Mouse (Mus musculus) MEL-GATA-1-ER (cell line): ENCODE measurements around the gene Sorbs2.

Experiments
- DNase-seq: peaks from one replicate; pipeline ENCODE4 v3.0.0-alpha.2; 2012; ENCODE audit warnings: low read depth; ENCODE audit errors: extremely low read depth

Gene Sorbs2

DNA sequence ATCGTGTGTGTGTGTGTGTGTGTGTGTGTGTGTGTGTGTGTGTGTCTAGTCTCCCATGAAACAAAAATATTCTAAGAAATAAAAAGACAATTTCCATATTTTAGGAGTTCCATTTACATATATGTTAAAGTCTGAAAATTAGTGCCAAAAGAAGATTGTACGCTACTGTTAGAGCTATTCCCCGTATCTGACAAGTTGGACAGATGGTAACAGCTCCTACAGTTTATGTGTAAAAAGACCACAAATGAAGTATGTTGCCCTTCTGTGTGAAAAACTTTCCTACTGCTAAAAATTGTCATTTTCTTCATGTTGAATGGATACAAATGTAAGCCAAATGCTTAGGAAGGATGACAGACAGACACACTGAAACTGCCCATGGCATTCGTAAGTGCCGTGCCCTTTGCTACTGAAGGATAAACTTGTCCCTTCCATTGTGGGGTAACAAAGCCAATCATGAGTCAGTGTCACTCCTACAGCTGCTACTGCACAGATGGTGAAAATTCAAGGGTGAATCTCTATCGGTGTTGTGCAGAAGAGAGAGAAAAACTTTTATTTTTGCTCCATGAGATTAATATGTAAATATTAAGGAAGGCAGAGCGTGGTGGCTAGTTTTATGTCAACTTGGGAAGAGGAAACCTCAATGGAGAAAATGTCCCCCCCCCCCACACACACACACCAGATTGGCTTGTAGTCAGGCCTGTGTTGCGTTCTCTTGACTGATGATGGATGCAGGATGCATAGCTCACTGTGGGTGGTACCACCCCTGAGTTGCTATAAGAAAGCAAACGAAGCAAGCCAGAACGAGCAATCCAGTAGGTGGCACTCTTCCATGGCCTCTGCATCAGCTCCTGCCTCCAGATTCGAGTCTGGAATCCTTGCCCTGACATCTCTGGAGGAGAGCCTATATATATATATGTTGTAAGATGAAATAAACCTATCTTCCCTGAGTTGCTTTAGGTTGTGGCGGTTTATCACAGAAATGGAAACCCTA lies 244.2 kb downstream of the Sorbs2 start:
- DNase-seq = no peak

DNA sequence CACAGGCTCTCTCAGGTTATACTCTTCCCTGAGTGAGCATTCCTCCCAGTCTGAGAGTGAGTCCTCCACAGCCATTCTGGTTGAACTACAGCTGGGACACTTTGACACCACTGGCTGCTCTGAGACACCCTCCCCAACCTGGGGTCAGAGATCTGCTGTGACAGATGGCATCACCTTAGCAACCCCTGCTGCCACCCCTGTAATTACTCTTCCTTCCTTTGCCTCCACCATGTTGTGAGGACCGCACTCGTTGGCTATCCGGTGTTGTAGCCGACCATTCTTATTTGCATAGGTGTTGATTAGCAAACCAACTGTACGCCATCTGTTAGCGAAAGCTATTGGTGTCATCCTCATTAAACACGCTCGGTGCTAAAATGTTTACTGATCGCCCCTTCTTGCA lies 247.9 kb downstream of the Sorbs2 start:
- no peak for DNase-seq

DNA sequence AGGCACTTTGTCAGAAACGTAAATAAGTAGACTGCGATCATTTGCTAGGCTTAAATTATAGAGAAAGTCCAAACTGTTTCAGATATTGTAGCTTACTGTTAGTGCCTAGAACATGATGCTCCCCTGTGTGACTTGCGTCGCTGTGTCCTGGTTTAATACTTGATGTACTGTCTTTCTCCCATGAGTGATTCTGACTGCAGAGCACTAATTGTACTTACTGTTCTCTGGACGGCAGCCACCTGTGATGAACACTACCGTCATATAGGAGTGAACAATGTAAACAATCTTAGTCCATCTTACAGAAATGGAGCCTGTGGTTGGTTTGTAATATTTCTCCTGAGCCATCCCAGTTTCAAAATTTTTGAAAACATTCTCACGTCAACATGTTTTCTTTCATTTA lies 248.4 kb downstream of the Sorbs2 start:
- DNase-seq = no peak

DNA sequence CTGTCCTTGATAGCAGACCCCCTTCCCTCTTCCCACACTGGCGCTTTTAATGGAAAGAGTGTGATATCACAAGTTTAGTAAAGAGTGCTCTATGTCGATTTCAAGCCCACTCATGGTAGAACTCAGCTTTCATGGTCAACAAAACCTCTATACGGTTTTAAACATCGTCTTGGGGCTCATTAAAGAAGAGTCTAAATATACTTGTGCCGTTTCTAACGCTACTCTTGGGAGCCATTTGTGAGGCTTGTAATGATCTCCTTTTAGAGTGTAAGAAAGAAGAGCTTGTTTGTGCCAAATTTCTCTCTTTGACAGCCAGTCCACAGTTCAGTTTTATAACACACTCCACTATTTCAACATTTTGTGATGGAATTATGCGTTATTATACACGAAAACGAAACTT lies 253.0 kb downstream of the Sorbs2 start:
- DNase-seq = no peak

DNA sequence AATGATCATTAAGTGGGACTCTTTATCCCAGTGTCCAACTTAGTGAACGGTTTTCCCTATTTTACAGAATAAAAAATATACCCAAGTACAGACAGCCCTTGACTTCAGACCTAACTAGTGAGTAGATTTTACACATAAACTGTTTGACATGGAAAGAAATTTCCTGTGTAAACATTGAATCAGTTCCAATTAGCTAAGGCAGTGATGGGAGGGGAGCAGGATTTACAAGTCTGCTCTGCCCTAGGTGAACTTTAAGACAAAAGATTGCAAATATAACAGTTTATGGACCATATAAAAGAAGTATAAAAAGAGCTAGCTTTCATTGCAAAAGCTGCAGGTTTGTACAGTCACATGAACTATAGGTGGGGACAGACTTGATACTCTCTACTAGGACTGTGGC lies 253.5 kb downstream of the Sorbs2 start:
- no peak for DNase-seq

DNA sequence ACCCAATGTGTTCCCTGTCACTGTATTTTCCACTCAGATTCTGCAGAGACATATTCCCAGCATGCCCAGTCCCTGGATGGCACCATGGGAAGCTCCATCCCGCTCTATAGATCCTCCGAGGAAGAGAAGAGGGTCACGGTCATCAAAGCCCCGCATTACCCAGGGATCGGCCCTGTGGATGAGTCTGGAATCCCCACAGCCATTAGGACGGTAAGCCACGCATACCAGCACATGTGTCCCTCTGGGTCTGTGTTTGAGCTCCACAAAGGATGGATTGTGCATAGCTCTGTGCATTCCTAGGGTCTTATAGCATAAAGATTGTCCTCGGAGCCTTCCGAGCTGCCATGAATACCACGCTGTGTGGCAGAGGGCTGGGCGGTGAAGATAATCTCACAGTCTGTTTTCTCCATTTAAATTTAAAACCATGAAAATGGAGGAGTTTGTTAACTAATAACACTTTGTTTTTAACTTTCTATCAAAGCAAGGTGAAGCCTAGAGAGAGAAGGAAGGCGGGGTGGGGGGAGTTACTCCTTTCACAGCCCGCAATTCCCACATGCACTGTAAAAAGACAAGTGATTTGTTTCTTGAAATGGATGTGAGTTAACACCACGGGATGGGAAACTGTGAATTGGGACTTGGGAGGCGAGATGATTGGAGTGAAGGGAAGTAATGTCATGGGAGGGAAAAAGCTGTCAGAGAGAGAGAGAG lies 255.5 kb downstream of the Sorbs2 start:
- no peak for DNase-seq

DNA sequence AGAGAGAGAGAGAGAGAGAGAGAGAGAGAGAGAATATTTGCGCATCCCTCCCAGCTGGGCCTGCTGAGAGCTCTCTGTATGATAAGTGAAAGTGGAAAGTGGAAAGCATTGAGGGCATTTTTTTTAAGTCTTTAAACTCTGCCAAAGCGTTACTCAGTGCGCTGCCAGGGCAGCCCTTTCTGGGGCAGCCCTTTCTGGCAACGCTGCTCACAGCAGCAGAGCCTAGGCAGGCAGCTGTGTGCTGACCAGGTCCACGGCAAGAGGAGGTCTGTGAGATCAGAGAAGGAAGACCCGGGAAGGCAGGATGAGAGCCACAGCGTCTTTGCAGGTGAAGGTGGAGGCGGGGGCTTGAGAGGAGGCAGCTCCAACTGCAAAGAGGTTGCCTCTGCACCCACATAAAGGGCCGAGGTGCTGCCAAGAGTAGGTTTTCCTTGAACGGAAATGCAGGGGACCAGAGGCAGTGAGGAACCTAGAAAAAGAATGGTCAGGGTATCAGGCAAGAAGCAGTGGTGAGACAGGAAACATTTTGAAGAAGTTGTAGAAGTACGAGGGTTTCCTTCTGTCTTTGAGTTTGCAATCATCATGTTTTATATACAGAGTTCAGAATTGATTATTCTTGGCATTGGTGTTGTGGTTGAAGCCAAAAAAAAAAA lies 256.2 kb downstream of the Sorbs2 start:
- no peak for DNase-seq

DNA sequence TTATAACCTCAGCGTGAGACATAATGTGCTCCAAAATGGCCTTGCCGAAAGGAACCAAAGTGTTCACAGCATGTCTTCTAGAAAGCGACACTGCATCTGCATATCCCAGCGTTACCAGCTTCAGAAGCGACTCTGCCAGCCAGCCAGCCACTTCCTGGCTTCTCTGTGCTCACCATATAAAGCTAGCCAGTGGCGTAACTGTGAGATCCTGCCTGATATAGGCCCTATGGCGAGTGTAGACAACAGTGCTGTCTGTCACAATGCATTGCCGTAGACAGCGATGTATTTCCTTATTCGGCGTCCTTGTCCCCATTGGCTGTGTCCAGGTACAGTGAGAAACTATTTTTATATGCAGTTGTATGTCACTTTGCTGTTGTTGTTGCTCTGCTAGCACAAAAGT lies 258.6 kb downstream of the Sorbs2 start:
- DNase-seq = no peak

DNA sequence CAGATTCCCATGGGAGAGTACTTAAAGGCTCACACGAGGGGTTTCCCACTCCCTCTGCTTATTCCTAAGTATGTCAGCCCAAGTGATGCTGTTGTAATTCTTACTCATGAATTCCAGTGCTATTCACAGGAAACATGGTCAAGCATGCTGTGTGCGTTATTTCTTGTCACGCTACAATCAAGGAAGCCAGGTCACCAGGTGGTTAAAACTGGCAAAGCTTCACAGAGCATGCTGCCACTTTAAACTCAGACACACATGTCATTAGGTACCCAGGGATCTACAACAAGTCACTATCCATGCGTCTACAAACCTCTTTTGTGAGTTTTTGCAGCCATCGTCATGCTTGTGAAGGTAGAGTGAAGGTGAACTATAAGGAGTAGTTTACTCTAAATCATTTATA lies 267.3 kb downstream of the Sorbs2 start:
- DNase-seq = no peak

DNA sequence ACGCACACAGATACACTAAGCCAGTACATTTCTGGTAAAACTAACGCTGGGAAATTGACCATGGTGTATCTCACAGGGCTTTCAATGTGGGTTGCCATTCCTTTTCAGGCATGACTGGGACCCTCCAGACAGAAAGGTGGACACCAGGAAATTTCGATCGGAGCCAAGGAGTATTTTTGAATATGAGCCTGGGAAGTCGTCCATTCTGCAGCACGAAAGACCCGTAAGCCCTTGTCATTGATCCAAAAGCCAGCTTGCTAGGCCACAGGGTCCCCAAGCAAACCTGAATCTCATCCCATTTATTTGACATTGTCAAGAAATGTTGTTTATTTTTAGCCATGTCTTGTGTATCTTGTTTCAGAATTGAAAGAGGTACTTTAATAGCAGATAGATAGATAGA lies 267.9 kb downstream of the Sorbs2 start:
- no peak for DNase-seq

DNA sequence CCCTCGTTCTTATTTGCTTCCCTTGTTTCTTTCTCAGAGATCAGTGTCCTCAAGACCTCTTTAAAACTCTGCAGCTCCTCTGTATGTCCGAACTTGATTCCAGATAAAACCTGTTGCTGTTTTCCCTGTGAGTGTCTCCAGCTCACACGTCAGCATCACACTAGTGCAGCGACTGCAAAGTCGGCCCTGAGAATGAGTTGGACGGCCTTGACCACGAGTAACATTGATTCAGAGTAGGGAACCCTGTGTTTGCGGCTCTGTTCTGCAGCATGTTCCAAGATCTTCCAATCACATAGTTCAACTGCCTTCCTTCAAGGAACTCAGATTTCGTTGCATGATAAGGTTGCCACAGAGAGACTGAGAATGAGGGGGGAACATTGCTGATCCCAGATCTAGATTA lies 268.8 kb downstream of the Sorbs2 start:
- DNase-seq = no peak

DNA sequence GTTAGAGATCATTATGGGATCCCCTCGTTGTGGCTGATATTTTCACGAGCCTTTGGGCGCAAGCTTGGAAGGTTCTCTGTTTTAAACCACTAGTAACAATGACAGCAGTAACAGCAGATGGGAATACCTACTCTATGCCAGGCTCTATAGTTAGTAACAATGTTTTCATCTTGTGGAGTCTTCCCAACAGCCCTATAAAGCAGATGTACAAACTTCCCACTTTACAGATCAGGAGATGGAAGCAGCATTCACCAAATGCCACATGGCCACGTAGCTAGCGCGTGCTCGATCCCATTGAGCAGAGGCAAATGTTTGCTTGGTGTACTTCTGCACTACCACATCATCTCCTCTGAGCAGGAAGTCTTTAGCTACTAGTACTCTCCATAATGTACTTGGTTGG lies 269.4 kb downstream of the Sorbs2 start:
- DNase-seq = no peak

DNA sequence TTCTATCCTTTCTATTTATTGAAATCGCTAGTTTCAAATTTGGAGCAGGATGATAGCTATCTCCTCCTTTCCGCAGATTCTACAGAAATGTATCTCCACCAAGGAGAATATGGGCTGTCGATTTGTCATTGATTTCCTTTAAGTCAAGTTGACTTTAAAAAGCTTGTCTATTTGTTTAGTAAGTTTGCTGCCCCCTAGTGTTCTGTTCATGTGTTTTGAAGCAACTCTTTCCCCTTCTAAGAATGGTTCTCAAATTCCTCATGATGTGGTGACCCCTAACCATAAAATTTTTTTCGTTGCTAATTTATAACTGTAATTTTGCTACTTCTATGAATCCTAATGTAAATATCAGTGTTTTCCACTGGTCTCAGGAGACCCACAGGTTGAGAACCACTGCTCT lies 273.0 kb downstream of the Sorbs2 start:
- no peak for DNase-seq

DNA sequence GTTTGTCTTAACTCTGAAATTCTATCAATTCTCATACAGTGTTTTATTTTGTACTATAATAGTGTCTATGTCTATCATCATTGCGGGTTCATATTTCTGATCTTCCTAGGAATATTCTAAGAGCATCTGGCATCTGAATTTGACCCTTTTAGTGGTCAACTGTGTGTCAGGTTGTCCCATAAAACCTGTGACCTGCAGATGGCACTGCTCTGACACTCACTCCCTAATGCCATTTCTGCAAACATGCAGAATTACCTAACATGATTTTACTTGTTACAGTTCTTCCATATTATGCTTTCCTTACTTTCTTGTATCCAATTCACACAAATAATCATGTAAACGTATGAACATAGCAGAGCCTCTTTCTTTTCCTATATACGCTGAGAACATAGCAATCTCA lies 281.0 kb downstream of the Sorbs2 start:
- DNase-seq = no peak

DNA sequence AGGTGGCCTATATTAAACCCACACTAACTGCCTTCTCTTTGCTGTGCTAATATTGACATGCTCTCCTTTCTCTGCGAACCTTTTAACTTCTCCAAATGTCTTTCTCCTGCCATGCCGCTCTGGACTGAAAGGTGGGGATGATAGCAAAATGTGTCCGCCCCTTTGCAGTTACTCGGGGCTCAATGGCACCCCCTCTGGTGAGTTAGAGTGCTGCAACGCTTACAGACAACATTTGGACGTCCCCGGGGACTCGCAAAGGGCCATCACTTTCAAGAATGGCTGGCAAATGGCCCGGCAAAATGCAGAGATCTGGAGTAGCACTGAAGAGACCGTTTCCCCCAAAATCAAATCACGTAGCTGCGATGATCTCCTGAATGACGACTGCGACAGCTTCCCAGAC lies 287.3 kb downstream of the Sorbs2 start:
- DNase-seq = no peak

DNA sequence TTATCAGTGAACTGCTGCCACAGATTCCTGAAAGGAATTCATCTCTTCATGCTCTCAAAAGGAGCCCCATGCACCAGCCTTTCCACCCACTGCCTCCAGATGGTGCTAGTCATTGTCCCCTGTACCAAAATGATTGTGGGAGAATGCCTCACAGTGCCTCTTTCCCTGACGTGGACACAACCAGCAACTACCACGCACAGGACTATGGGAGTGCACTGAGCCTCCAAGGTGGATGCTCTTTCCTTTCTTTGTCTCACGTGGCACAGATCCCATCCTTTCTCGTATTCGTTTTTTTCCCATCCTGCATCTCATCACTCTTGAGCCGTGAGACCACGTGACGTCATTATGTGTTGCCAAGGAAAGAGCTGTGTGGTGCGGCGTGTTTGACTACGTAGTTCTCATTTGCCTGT lies 288.7 kb downstream of the Sorbs2 start:
- DNase-seq = no peak

DNA sequence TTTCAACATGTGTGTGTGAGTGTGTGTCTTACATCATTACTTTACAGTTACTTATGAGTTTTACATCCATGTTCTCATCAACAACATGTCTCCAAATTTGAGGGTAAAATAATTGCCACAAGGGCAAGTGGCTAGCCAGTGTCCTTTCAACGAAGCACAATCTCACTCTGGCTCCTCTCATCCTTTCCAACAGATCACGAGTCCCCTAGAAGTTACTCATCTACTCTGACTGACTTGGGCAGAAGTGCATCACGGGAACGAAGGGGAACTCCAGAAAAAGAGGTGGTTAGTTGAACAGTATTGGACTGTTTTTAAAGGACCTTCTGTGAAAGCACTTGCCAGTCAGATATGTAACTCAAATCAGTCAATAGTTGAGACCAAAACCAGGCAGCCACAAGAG lies 291.9 kb downstream of the Sorbs2 start:
- no peak for DNase-seq

DNA sequence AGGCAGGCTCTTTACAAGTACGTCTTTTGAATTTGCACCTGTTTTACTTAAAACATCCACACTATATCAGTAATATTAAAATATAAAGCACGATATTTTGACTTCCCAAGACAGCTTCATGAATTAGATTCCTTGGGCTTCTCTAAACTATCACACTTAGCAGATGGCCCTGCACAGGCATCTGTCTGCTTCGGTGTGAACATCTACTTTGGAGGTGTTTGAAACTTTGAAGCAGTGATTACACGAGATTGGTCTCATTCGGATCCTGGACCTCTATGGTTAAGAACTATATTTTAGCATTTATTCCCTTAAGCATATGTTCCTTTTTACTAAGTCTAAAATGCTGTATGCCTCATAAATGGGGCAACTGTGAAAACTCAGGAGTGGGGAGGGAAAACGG lies 301.0 kb downstream of the Sorbs2 start:
- DNase-seq = no peak

DNA sequence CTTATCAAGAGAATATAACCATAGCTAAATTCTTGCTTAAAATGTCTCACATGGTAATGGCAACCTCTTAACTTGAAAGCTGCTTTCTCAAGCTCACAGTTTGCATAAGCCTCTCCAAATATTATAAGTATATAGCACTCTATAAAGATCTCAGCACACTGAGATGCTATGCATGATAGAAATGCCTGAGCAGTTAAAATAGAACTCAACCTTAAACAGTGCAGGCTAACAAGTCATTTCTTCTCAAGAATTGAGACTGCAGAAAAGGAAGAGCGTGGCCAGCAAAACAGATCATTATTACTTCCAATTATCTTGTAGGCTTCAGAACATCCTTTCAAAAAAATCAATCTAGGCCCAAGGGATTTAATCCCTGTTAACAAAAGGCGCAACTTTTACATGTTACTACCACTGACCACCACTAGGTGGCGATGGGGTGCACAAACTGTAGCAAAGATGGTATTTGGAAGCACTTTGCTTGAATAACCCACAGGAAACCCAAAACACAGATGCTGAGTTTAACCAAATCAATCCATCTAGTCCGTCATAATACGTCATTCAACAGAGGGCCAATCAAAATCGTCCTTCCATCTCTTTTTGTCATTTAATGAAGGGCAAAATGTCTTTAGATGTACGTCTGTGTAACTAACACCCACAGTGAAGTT lies 309.3 kb downstream of the Sorbs2 start:
- DNase-seq = peak; percentile 4

DNA sequence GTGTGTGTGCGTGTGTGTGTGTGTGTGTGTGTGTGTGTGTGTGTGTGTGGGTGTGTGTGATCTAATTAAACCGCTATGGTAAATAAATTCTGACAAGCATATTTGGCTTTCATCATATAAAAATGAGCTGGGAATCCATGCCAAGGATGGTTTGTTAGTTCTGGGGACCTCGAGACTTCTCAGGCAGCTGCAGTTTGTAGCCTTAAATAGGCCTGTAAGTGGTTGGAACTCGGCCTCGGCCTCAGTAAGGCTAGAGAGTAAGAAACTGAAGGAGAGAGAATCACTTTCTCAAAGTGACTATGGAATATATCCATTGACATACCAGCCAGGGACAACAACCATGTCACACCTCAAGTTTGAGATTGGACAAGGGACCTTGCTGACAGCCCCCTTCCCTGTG lies 314.1 kb downstream of the Sorbs2 start:
- no peak for DNase-seq

DNA sequence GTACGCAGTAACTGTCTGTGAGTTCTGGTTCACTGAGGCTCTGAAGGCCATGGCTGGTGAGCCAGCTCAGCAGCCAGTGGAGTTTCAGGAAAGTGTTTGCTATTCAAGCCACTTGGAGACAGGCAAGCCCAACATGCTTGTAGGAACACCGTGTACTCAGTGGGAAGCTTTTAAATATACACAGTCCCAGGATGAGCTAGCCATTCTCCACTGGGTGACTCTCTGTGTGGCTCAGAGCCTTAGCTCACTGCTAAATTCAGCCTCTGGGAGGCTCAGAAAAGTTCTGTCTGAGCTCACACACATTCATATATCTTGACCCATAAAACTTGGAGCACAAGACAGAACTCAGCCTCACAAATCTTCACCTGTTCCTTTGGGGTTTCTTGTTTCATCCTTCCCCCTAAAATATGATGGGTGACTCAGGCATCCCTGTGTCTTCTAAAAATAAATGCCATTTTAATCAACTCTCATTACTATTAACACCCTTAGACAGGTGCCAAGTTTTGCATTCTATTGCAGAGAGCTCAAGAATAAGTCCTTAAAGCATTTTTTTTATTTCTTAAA lies 322.5 kb downstream of the Sorbs2 start:
- no peak for DNase-seq
